Mouse (Mus musculus) kidney, postnatal 0 days (tissue): Measurements from ENCODE around the gene Gm20388. TPM values are rescaled to one million over a fixed set of nuclear protein-coding genes. Genes with fewer than 3 reads are reported as not detected.

Source experiments
- ATAC-seq: fragments of 200-750 bp; cut with Nextera tagmentation; replicated peaks from 2 replicates; pipeline ENCODE4 v1.8.0; 2017; ENCODE audit warnings: low read depth, moderate number of reproducible peaks, moderate TSS enrichment, moderate library complexity; ENCODE audit not compliant: low FRiP score
- DNase-seq: peaks from one replicate; pipeline ENCODE4 v3.0.0-alpha.2; 2016; ENCODE audit warnings: low spot score
- H3K27ac ChIP-seq: fragments of 300-500 bp; sonication (generic); 2 replicates; pipeline ENCODE4 v1.5.1; 2014; ENCODE audit warnings: mild to moderate bottlenecking
- H3K27me3 ChIP-seq: fragments of 300-500 bp; sonication (generic); 2 replicates; pipeline ENCODE4 v1.6.1; 2014; ENCODE audit warnings: low read length, mixed read lengths; ENCODE audit not compliant: insufficient read depth
- H3K36me3 ChIP-seq: fragments of 300-500 bp; sonication (generic); 2 replicates; pipeline ENCODE4 v1.6.1; 2014; ENCODE audit warnings: low read length, mixed read lengths; ENCODE audit not compliant: insufficient read depth
- H3K4me1 ChIP-seq: fragments of 300-500 bp; sonication (generic); replicated peaks from 2 replicates; pipeline ENCODE4 v1.6.1; 2014; ENCODE audit warnings: antibody characterized with exemption, low read length, mixed read lengths; ENCODE audit not compliant: insufficient read depth
- H3K4me2 ChIP-seq: fragments of 300-500 bp; sonication (generic); 2 replicates; pipeline ENCODE4 v1.6.1; 2014; ENCODE audit warnings: mild to moderate bottlenecking, low read length, moderate library complexity, mixed read lengths
- H3K4me3 ChIP-seq: fragments of 300-500 bp; sonication (generic); replicated peaks from 2 replicates; pipeline ENCODE4 v1.5.1; 2014; ENCODE audit warnings: low read depth, low read length
- H3K9ac ChIP-seq: fragments of 300-500 bp; sonication (generic); 2 replicates; pipeline ENCODE4 v1.6.1; 2014; ENCODE audit warnings: low read depth, low read length
- H3K9me3 ChIP-seq: fragments of 300-500 bp; sonication (generic); replicated peaks from 2 replicates; pipeline ENCODE4 v1.6.1; 2016; ENCODE audit warnings: low read length, inconsistent platforms, mixed read lengths
- CTCF ChIP-seq: IDR thresholded peaks from 2 replicates; pipeline ENCODE4 v1.5.1; 2016; ENCODE audit warnings: antibody characterized with exemption, low read depth, mild to moderate bottlenecking, moderate library complexity
- WGBS: fragments of 180-500 bp; shearing (Covaris S2); extraction: QIAGEN DNeasy Blood & Tissue Kit; methylation state at CpG from one replicate; pipeline ENCODE4 v1.1.7; 2014; 5-methylcytosine and 5-hydroxymethylcytosine counted together
- polyA plus RNA-seq: library from polyadenylated mRNA; unstranded; fragments of >200 nt; fragmentation: Nextera tagmentation; extraction: Ambion mirVana; gene quantifications from 2 replicates; pipeline ENCODE4 v1.2.1, GENCODE M21; 2015

Gm20388 gene
- polyA plus RNA-seq, 1 experiment from 2014 or later: not detected

DNA sequence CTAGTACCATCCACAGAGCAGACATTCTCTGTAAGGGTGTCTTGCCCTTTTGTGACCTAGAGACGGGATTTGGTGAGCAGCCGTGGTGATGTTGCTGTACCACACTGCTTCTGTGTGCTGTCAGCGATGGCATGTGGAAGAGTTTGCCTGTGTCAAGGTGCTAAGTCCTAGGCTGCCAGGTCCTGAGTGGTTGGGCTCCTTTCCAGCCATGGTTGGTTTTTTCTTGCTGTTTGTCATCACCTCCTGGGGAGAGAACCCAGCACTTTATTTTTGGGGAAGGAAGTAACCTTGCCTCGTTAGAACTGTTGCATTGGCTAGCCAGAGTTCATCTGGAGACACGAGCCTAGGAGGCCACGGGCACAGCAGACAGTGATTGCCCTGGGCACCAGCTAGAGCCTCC lies 24.9 kb downstream of the Gm20388 start:
- no peak overlapping the region for H3K4me2 ChIP-seq
- no peaks in the 10 kb centered on the region for H3K27me3 ChIP-seq
- no peak for TF ChIP-seq CTCF
- H3K36me3 ChIP-seq: peaks cover 26% of the 10 kb centered on the region
- H3K4me3 ChIP-seq: no peak overlapping the region
- no peaks in the 10 kb centered on the region for H3K4me1 ChIP-seq
- 73% methylated on average over 6 of the region's 6 CpGs for WGBS
- ATAC-seq (no peak), DNase-seq (no peak)
- no peak overlapping the region for H3K9ac ChIP-seq
- no peak overlapping the region for H3K27ac ChIP-seq
- no peaks in the 10 kb centered on the region for H3K9me3 ChIP-seq

DNA sequence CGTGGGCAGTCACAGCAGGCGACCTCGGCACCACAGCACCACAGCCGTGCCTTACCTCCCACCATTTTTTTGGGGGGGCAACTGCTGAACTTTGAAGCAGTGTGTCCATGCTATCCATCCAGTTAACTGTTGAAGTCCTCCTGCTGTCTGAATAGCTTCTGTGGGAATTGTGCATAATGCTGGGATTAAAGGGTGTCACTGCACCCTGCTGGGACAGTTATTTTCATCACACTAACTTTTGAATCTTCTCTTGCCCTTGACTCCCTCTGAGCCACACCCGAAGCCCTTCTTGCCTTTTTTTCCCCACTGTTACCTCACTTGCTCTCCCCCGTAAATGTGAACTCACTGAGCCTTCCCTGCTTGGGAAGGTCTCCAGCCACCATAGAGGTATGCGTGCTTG lies 27.8 kb downstream of the Gm20388 start:
- Histone ChIP-seq H3K4me1 (no peaks in the 10 kb centered on the region), H3K4me3 (no peak overlapping the region), H3K27me3 (no peaks in the 10 kb centered on the region), H3K27ac (no peak overlapping the region), H3K4me2 (no peak overlapping the region), H3K9me3 (no peaks in the 10 kb centered on the region), H3K9ac (no peak overlapping the region), H3K36me3 (peaks cover 31% of the 10 kb centered on the region)
- ATAC-seq (no peak), DNase-seq (no peak)
- WGBS: 82% methylated on average over 7 of the region's 7 CpGs
- no peak for TF ChIP-seq CTCF

DNA sequence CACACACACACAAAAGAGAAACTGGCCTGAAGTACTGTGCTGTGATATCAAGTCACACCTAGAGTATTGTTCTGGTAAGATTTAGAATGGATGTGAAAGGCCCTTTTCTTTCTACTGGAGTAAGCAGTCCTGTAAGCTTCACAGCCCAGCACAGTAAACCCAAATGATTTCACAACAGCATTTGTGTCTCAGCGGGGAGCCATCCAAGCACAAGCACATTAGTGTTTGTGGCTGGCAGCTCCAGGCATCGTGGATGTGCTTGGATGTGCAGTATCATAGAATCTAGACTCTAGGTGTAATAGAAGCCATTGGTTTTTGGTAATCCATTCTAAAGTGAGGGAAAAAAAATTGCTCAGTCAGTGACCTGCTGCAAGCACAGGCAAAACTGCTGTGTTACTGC lies 28.7 kb downstream of the Gm20388 start:
- WGBS: 87% methylated on average over 2 of the region's 2 CpGs
- no peaks in the 10 kb centered on the region for H3K9me3 ChIP-seq
- H3K4me1 ChIP-seq: no peaks in the 10 kb centered on the region
- no peak for TF ChIP-seq CTCF
- no peak for DNase-seq
- H3K4me2 ChIP-seq: no peak overlapping the region
- H3K36me3 ChIP-seq: peaks cover 31% of the 10 kb centered on the region
- no peak overlapping the region for H3K9ac ChIP-seq
- H3K4me3 ChIP-seq: no peak overlapping the region
- H3K27me3 ChIP-seq: no peaks in the 10 kb centered on the region
- ATAC-seq: no peak
- H3K27ac ChIP-seq: no peak overlapping the region

DNA sequence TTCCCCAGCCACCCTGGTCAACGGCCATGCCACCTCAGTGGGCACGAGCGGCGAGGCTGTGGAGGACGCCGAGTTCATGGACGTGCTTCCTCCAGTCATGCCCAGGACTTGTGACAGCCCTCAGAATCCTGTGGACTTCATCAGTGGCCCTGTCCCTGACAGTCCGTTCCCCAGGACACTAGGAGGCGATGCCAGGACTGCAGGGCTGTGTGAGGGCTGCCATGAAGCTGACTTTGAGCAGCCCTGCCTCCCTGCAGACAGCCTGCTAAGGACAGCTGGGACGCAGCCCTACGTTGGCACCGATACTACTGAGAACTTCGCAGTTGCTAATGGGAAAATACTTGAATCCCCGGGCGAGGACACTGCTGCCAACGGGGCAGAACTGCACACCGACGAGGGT lies 30.8 kb downstream of the Gm20388 start:
- H3K27me3 ChIP-seq: no peaks in the 10 kb centered on the region
- H3K9ac ChIP-seq: no peak overlapping the region
- TF ChIP-seq CTCF: no peak
- no peak overlapping the region for H3K27ac ChIP-seq
- no peak for ATAC-seq
- H3K4me3 ChIP-seq: no peak overlapping the region
- DNase-seq: no peak
- 95% methylated on average over 18 of the region's 18 CpGs for WGBS
- H3K36me3 ChIP-seq: peaks cover 31% of the 10 kb centered on the region
- no peaks in the 10 kb centered on the region for H3K4me1 ChIP-seq
- H3K9me3 ChIP-seq: no peaks in the 10 kb centered on the region
- no peak overlapping the region for H3K4me2 ChIP-seq

DNA sequence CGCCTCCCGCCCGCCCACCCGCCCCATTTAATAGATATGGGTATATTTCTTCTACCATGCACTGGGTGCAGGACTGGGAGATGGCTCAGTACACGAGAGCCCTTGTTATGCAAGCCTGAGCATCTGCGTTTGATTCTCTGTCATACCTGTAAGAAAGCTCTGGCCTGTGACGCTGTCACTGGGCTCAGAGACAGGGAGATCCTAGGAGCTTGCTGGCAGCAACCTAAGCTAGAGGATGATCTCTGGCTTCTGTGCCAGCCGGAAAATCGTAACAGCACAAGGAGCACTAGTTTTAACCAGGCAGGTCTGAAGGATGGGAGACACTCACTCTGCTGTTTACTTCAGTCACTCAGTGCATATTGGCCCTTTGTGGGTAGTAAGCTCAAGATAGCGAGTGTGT lies 33.0 kb downstream of the Gm20388 start:
- WGBS: 70% methylated on average over 10 of the region's 10 CpGs
- Histone ChIP-seq H3K27ac (no peak overlapping the region), H3K4me3 (no peak overlapping the region), H3K27me3 (no peaks in the 10 kb centered on the region), H3K4me1 (no peaks in the 10 kb centered on the region), H3K4me2 (no peak overlapping the region), H3K36me3 (peaks cover 29% of the 10 kb centered on the region), H3K9me3 (no peaks in the 10 kb centered on the region), H3K9ac (no peak overlapping the region)
- DNase-seq: no peak
- ATAC-seq: no peak
- TF ChIP-seq CTCF: no peak

DNA sequence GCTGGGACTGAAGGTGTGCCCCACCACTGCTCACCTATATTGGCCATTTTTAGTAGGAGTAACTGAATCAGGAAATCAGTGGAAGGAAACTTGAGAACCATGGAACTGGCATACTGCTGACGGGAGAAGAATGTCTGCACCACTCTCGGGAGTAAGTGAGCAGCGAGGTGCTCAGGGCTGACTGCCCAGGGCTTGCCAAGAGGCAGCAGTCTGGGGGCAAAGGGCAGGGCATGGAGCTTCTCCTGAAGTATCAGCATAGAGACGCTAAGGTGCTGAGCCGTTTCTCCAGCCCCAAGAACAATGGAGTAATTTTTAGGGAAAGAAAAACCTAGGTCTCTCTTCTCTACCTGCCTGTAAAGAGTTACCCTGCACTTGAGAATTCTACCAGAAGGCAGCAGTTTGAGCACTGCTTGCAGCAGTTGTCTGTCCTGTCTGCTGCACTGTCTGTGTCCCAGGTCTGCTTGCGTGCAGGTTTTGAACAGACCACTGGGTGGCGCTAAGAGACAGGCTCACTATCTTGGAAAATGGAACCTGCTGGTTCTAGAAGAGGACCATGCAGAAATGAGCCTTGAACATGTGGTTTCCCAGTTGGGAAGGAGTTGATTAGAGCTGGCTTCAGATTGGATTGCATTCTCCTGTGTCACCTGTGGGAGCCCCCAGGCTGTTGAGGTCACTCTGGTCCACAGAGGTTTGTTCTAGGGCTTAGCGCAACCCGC lies 33.6 kb downstream of the Gm20388 start:
- no peak overlapping the region for H3K4me2 ChIP-seq
- DNase-seq: peak; percentile 83
- TF ChIP-seq CTCF: peak; percentile 98
- no peaks in the 10 kb centered on the region for H3K27me3 ChIP-seq
- no peak overlapping the region for H3K9ac ChIP-seq
- WGBS: 50% methylated on average over 9 of the region's 9 CpGs
- no peaks in the 10 kb centered on the region for H3K9me3 ChIP-seq
- no peak overlapping the region for H3K4me3 ChIP-seq
- no peaks in the 10 kb centered on the region for H3K4me1 ChIP-seq
- peak; percentile 67 for ATAC-seq
- peaks cover 33% of the 10 kb centered on the region for H3K36me3 ChIP-seq
- no peak overlapping the region for H3K27ac ChIP-seq
